Mouse (Mus musculus): Measurements from ENCODE around the gene B4galt5. TPM values are rescaled to one million over a fixed set of nuclear protein-coding genes. Genes with fewer than 3 reads are reported as not detected.

B4galt5 gene
- polyA plus RNA-seq, 1 experiment from 2014 or later: 11.2 TPM

GRCm38 (mm10) chr2:167252057-167252687 lies 96.8 kb downstream of the B4galt5 start:
- H3K27ac ChIP-seq: no peak overlapping the region
- peaks cover 14% of the 10 kb centered on the region for H3K4me1 ChIP-seq (replicated peaks)
- no peaks in the 10 kb centered on the region for H3K36me3 ChIP-seq
- no peak overlapping the region for H3K4me2 ChIP-seq (replicated peaks)
- H3K9me3 ChIP-seq: no peaks in the 10 kb centered on the region
- no peak overlapping the region for H3K9ac ChIP-seq (replicated peaks)
- no peak for ATAC-seq
- 51% methylated on average over 3 of the region's 3 CpGs for WGBS
- no peaks in the 10 kb centered on the region for H3K27me3 ChIP-seq
- no peak overlapping the region for H3K4me3 ChIP-seq (replicated peaks)

- Histone ChIP-seq H3K36me3 (no peaks in the 10 kb centered on the region), H3K27ac (no peak overlapping the region), H3K9me3 (no peaks in the 10 kb centered on the region), H3K4me3 (replicated peaks) (no peak overlapping the region), H3K9ac (replicated peaks) (no peak overlapping the region), H3K4me2 (replicated peaks) (no peak overlapping the region), H3K4me1 (replicated peaks) (peaks cover 14% of the 10 kb centered on the region), H3K27me3 (no peaks in the 10 kb centered on the region)
- no peak for ATAC-seq
- 37% methylated on average over 7 of the region's 7 CpGs for WGBS
These were observed 98.1 kb downstream of the B4galt5 start for GRCm38 (mm10) chr2:167250736-167251337.

- H3K27me3 ChIP-seq: no peaks in the 10 kb centered on the region
- WGBS: 41% methylated on average over 11 of the region's 11 CpGs
- H3K9ac ChIP-seq (replicated peaks): no peak overlapping the region
- no peaks in the 10 kb centered on the region for H3K36me3 ChIP-seq
- H3K4me3 ChIP-seq (replicated peaks): no peak overlapping the region
- peaks cover 14% of the 10 kb centered on the region for H3K4me1 ChIP-seq (replicated peaks)
- no peak for ATAC-seq
- no peak overlapping the region for H3K27ac ChIP-seq
- H3K9me3 ChIP-seq: no peaks in the 10 kb centered on the region
- H3K4me2 ChIP-seq (replicated peaks): no peak overlapping the region
These were observed 98.8 kb downstream of the B4galt5 start for GRCm38 (mm10) chr2:167250003-167250735.

- no peaks in the 10 kb centered on the region for H3K36me3 ChIP-seq
- H3K27me3 ChIP-seq: no peaks in the 10 kb centered on the region
- peaks cover 14% of the 10 kb centered on the region for H3K4me1 ChIP-seq (replicated peaks)
- ATAC-seq: no peak
- no peak overlapping the region for H3K9ac ChIP-seq (replicated peaks)
- no peak overlapping the region for H3K27ac ChIP-seq
- H3K4me2 ChIP-seq (replicated peaks): no peak overlapping the region
- H3K4me3 ChIP-seq (replicated peaks): no peak overlapping the region
- WGBS: 76% methylated on average over 3 of the region's 3 CpGs
- H3K9me3 ChIP-seq: 0 out of 2 replicates have a peak, but pooled peaks cover 2% of the 10 kb centered on the region
These were observed 99.4 kb downstream of the B4galt5 start for GRCm38 (mm10) chr2:167249591-167249990.

Other genes with a start within 250 kb of the B4galt5 start
- 2.1 and 2.3 TPM in 2 replicates for gene Kcnb1, start 159.0 kb downstream of the B4galt5 start, polyA plus RNA-seq (2015; fragmentation: Nextera tagmentation; extraction: Ambion mirVana)
- 4.0 and 4.5 TPM in 2 replicates for gene Ptgis, start 108.6 kb downstream of the B4galt5 start, polyA plus RNA-seq (2015; fragmentation: Nextera tagmentation; extraction: Ambion mirVana)
- 22.7 and 23.0 TPM in 2 replicates for gene Slc9a8, start 72.5 kb upstream of the B4galt5 start, polyA plus RNA-seq (2015; fragmentation: Nextera tagmentation; extraction: Ambion mirVana)
- 154 and 165 TPM in 2 replicates for gene Rnf114, start 143.5 kb upstream of the B4galt5 start, polyA plus RNA-seq (2015; fragmentation: Nextera tagmentation; extraction: Ambion mirVana)
- 25.1 and 30.2 TPM in 2 replicates for gene Spata2, start 143.7 kb upstream of the B4galt5 start, polyA plus RNA-seq (2015; fragmentation: Nextera tagmentation; extraction: Ambion mirVana)
- 5.4 and 5.8 TPM in 2 replicates for gene Snai1, start 189.0 kb upstream of the B4galt5 start, polyA plus RNA-seq (2015; fragmentation: Nextera tagmentation; extraction: Ambion mirVana)

All from midbrain, embryonic 13.5 days (tissue).